ENCODE assay signal across 15 mouse cellular contexts in the genomic region with DNA sequence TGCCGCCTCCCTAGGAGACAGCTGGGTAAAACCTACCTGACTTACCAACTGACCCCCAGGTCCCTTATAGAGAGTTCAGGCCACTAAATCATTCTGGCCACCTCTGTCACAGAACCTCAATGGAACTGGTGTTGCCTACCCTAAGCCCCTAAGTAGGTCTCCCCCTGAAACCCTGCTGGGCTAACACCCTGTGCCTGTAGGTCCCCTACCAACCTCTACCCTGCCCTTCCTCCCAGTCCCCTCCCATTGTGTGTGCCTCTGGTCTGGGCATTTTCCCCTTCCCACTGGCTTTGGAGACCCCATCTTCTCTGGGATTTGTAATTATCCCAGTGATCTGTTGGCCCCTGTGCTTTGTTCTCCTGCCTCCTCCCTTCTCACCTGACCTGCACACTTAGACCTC. TPM values are rescaled to one million over a fixed set of nuclear protein-coding genes. Genes with fewer than 3 reads are reported as not detected.
DNase-seq lines count a peak whose midpoint lies in the region; ATAC-seq lines count a peak whose summit lies in the region.
"Had no signal": no experiment of that assay in that cellular context is flagged by ENCODE, and none has a peak within 500 bp of the region (broad histone marks: within the 10 kb centered on the region; RNA-seq: fewer than 3 reads in every experiment).

No protein-coding gene starts in this region.

- DNase-seq in neural tube, embryonic 10.5 days (ENCODE audit: extremely low spot score, low spot score): no peak
- DNase-seq in left cerebral cortex, adult 18-20 months (ENCODE audit: low spot score in 2 of 2): no peak
- DNase-seq in adrenal gland, postnatal 14 days: no peak
- no peak for DNase-seq in cerebellum, adult 9-10 months
- DNase-seq in spleen, adult 18-20 months: no peak
- DNase-seq: cerebellum, adult 18-20 months; kidney, adult 18-20 months; kidney, postnatal 4 days; liver, postnatal 0 days had no signal

- no peak overlapping the region for H3K4me3 ChIP-seq in neural tube, embryonic 12.5 days
- H3K4me3 ChIP-seq in hindbrain, embryonic 12.5 days: no peak overlapping the region
- H3K4me3 ChIP-seq in midbrain, embryonic 13.5 days (replicated peaks): no peak overlapping the region
- H3K4me3 ChIP-seq: myocyte had no signal

- no peaks in the 10 kb centered on the region for H3K36me3 ChIP-seq in neural tube, embryonic 12.5 days
- no peaks in the 10 kb centered on the region for H3K36me3 ChIP-seq in hindbrain, embryonic 12.5 days
- H3K36me3 ChIP-seq in midbrain, embryonic 13.5 days: 0 out of 2 replicates have a peak, but pooled peaks cover 5% of the 10 kb centered on the region

- no peak overlapping the region for H3K27ac ChIP-seq in neural tube, embryonic 12.5 days
- H3K27ac ChIP-seq in hindbrain, embryonic 12.5 days: peak overlapping the region; percentile 69
- peak overlapping the region; percentile 89 for H3K27ac ChIP-seq in midbrain, embryonic 13.5 days

- H3K4me2 ChIP-seq in neural tube, embryonic 12.5 days (replicated peaks): no peak overlapping the region
- no peak overlapping the region for H3K4me2 ChIP-seq in hindbrain, embryonic 12.5 days (replicated peaks)
- no peak overlapping the region for H3K4me2 ChIP-seq in midbrain, embryonic 13.5 days (replicated peaks)

- peaks cover 15% of the 10 kb centered on the region for H3K4me1 ChIP-seq in neural tube, embryonic 12.5 days
- peaks cover 20% of the 10 kb centered on the region for H3K4me1 ChIP-seq in hindbrain, embryonic 12.5 days
- peaks cover 26% of the 10 kb centered on the region for H3K4me1 ChIP-seq in midbrain, embryonic 13.5 days (replicated peaks)

- H3K9ac ChIP-seq in neural tube, embryonic 12.5 days: no peak overlapping the region
- no peak overlapping the region for H3K9ac ChIP-seq in hindbrain, embryonic 12.5 days
- no peak overlapping the region for H3K9ac ChIP-seq in midbrain, embryonic 13.5 days (replicated peaks)
- H3K9ac ChIP-seq: liver, postnatal 0 days had no signal

- peaks cover 8% of the 10 kb centered on the region for H3K9me3 ChIP-seq in neural tube, embryonic 12.5 days
- H3K9me3 ChIP-seq in hindbrain, embryonic 12.5 days (replicated peaks): peaks cover 11% of the 10 kb centered on the region; the same call in 1 of the 2 replicates
- 0 out of 2 replicates have a peak, but pooled peaks cover 8% of the 10 kb centered on the region for H3K9me3 ChIP-seq in midbrain, embryonic 13.5 days

- H3K27me3 ChIP-seq in neural tube, embryonic 12.5 days (replicated peaks): no peaks in the 10 kb centered on the region
- H3K27me3 ChIP-seq in hindbrain, embryonic 12.5 days: no peaks in the 10 kb centered on the region
- H3K27me3 ChIP-seq in midbrain, embryonic 13.5 days: no peaks in the 10 kb centered on the region

- 70% methylated on average over 1 of the region's 1 CpGs for WGBS in neural tube, embryonic 12.5 days
- WGBS in hindbrain, embryonic 12.5 days: 69% methylated on average over 1 of the region's 1 CpGs
- 57% methylated on average over 1 of the region's 1 CpGs for WGBS in midbrain, embryonic 13.5 days

- 0 out of 2 replicates have a peak, but pooled peaks have one; percentile 53 for ATAC-seq in neural tube, embryonic 12.5 days (ENCODE audit: low FRiP score, low read depth)
- ATAC-seq in hindbrain, embryonic 12.5 days (ENCODE audit: low FRiP score): peak; percentile 63
- peak; percentile 65 for ATAC-seq in midbrain, embryonic 13.5 days
- ATAC-seq: liver, postnatal 0 days had no signal

RNA-seq across cellular contexts. Expression of a gene that starts 10.9 kb away (rescaled TPM):
- 0.35 and 0.42 TPM in 2 replicates for polyA plus RNA-seq in neural tube, embryonic 12.5 days (2016; fragmentation: Nextera tagmentation; extraction: Ambion mirVana)
- polyA plus RNA-seq in hindbrain, embryonic 12.5 days (2016; fragmentation: Nextera tagmentation; extraction: Ambion mirVana): 0.20 and 0.21 TPM in 2 replicates
- 0.43 and 0.70 TPM in 2 replicates for polyA plus RNA-seq in midbrain, embryonic 13.5 days (2015; fragmentation: Nextera tagmentation; extraction: Ambion mirVana)
- total RNA-seq in left cerebral cortex, adult 18-20 months (2021): under 1 TPM; 0.53 to 0.73 TPM
- total RNA-seq in adrenal gland, postnatal 14 days (2021): 0.22 and 0.56 TPM in 2 replicates
- total RNA-seq: MEL had no signal
- polyA plus RNA-seq: C2C12 had no signal

RNA-seq across cellular contexts. Expression of a gene that starts 26.8 kb away (rescaled TPM):
- polyA plus RNA-seq in neural tube, embryonic 12.5 days (2016; fragmentation: Nextera tagmentation; extraction: Ambion mirVana): 134 and 147 TPM in 2 replicates
- polyA plus RNA-seq in hindbrain, embryonic 12.5 days (2016; fragmentation: Nextera tagmentation; extraction: Ambion mirVana): 124 and 133 TPM in 2 replicates
- polyA plus RNA-seq in midbrain, embryonic 13.5 days (2015; fragmentation: Nextera tagmentation; extraction: Ambion mirVana): 134 and 143 TPM in 2 replicates
- total RNA-seq in left cerebral cortex, adult 18-20 months (2021): 100 to 1,000 TPM; 150 to 159 TPM
- 359 and 361 TPM in 2 replicates for total RNA-seq in adrenal gland, postnatal 14 days (2021)

RNA-seq across cellular contexts. Expression of a gene that starts 26.8 kb away (rescaled TPM):
- 397 and 398 TPM in 2 replicates for polyA plus RNA-seq in neural tube, embryonic 12.5 days (2016; fragmentation: Nextera tagmentation; extraction: Ambion mirVana)
- 351 and 383 TPM in 2 replicates for polyA plus RNA-seq in hindbrain, embryonic 12.5 days (2016; fragmentation: Nextera tagmentation; extraction: Ambion mirVana)
- 462 and 473 TPM in 2 replicates for polyA plus RNA-seq in midbrain, embryonic 13.5 days (2015; fragmentation: Nextera tagmentation; extraction: Ambion mirVana)
- total RNA-seq in left cerebral cortex, adult 18-20 months (2021): 100 to 1,000 TPM; 349 to 361 TPM
- total RNA-seq in adrenal gland, postnatal 14 days (2021): 615 and 729 TPM in 2 replicates
